Comparison of ENCODE assay signal across 8 mouse cellular contexts in genomic region chr11:58238840-58239791, GRCm38 (mm10). TPM values are rescaled to one million over a fixed set of nuclear protein-coding genes. Genes with fewer than 3 reads are reported as not detected.
DNase-seq lines count a peak whose midpoint lies in the region; ATAC-seq lines count a peak whose summit lies in the region.

No protein-coding gene starts in this region.

- peak overlapping the region; percentile 40 for H3K4me3 ChIP-seq in embryonic facial prominence, embryonic 14.5 days (ENCODE audit: low read depth, low read length)
- H3K4me3 ChIP-seq in megakaryocyte, embryonic 14.5 days (replicated peaks), result peak overlapping the region; percentile 86
- peak overlapping the region; percentile 44 for H3K4me3 ChIP-seq in stomach, embryonic 15.5 days (replicated peaks)

- H3K36me3 ChIP-seq in embryonic facial prominence, embryonic 14.5 days (ENCODE audit: control insufficient read depth, insufficient read depth, low read length), result no peaks in the 10 kb centered on the region
- no peaks in the 10 kb centered on the region for H3K36me3 ChIP-seq in megakaryocyte, embryonic 14.5 days (replicated peaks; ENCODE audit: low read length)
- no peaks in the 10 kb centered on the region for H3K36me3 ChIP-seq in stomach, embryonic 15.5 days

- peak; percentile 40 to 41 for DNase-seq in spleen, adult 18-20 months
- no peak for DNase-seq in spleen, adult 12 weeks (ENCODE audit: low spot score)
- peak; percentile 86 for DNase-seq in embryonic facial prominence, embryonic 14.5 days (ENCODE audit: low spot score)
- peak; percentile 19 to 40 for DNase-seq in heart, postnatal 10 days
- DNase-seq in kidney, postnatal 36 days, result peak; percentile 76 to 79
- DNase-seq in frontal cortex, postnatal 36 days (ENCODE audit: low spot score in 2 of 2), result no peak

- no peaks in the 10 kb centered on the region for H3K9me3 ChIP-seq in embryonic facial prominence, embryonic 14.5 days (ENCODE audit: control insufficient read depth, low read length)
- H3K9me3 ChIP-seq in megakaryocyte, embryonic 14.5 days, result no peaks in the 10 kb centered on the region
- no peaks in the 10 kb centered on the region for H3K9me3 ChIP-seq in stomach, embryonic 15.5 days

- H3K4me1 ChIP-seq in embryonic facial prominence, embryonic 14.5 days (ENCODE audit: control insufficient read depth, insufficient read depth, low read length), result 0 out of 2 replicates have a peak, but pooled peaks cover 5% of the 10 kb centered on the region
- H3K4me1 ChIP-seq in megakaryocyte, embryonic 14.5 days, result peaks cover 14% of the 10 kb centered on the region
- peaks cover 7% of the 10 kb centered on the region; the same call in 1 of the 2 replicates for H3K4me1 ChIP-seq in stomach, embryonic 15.5 days

- H3K4me2 ChIP-seq in embryonic facial prominence, embryonic 14.5 days (ENCODE audit: low read depth, low read length), result peak overlapping the region; percentile 70
- peak overlapping the region; percentile 88 for H3K4me2 ChIP-seq in stomach, embryonic 15.5 days

- peak; percentile 94 for ATAC-seq in embryonic facial prominence, embryonic 14.5 days (ENCODE audit: low read depth)
- peak; percentile 87 for ATAC-seq in stomach, embryonic 15.5 days (ENCODE audit: insufficient read depth, low FRiP score, low read depth)

- no peaks in the 10 kb centered on the region for H3K27me3 ChIP-seq in embryonic facial prominence, embryonic 14.5 days (replicated peaks; ENCODE audit: control insufficient read depth, insufficient read depth, low read length)
- H3K27me3 ChIP-seq in megakaryocyte, embryonic 14.5 days (replicated peaks), result peaks cover 21% of the 10 kb centered on the region
- no peaks in the 10 kb centered on the region for H3K27me3 ChIP-seq in stomach, embryonic 15.5 days (replicated peaks)

- WGBS in embryonic facial prominence, embryonic 14.5 days, result 3% methylated on average over 33 of the region's 37 CpGs
- WGBS in stomach, embryonic 15.5 days, result 3% methylated on average over 37 of the region's 37 CpGs

- peak overlapping the region; percentile 43 for H3K9ac ChIP-seq in embryonic facial prominence, embryonic 14.5 days (ENCODE audit: low read depth, low read length)
- no peak overlapping the region for H3K9ac ChIP-seq in stomach, embryonic 15.5 days

- no peak overlapping the region for H3K27ac ChIP-seq in embryonic facial prominence, embryonic 14.5 days (replicated peaks; ENCODE audit: low read depth, low read length)
- H3K27ac ChIP-seq in stomach, embryonic 15.5 days, result no peak overlapping the region

- intact Hi-C loops in heart, postnatal 10 days (cut with DNase I), result loop anchor here (5.0 kb wide), 1 partner anchor 348 kb away; no protein-coding TSS in a partner anchor

RNA-seq across cellular contexts. Expression of gene 4930438A08Rik, which starts 35.5 kb away (rescaled TPM):
- 0.22 and 0.45 TPM in 2 replicates for polyA plus RNA-seq in embryonic facial prominence, embryonic 14.5 days (2014; fragmentation: Nextera tagmentation; extraction: Ambion mirVana)
- not detected for total RNA-seq in heart, postnatal 10 days (2021)
- polyA plus RNA-seq in megakaryocyte, embryonic 14.5 days (2012; ENCODE audit: insufficient read depth, low replicate concordance), result 0.19 TPM in 1 of 2 replicates, not detected in the other
- 0.19 and 0.40 TPM in 2 replicates for polyA plus RNA-seq in stomach, embryonic 15.5 days (2015; fragmentation: Nextera tagmentation; extraction: Ambion mirVana)

RNA-seq across cellular contexts. Expression of gene Irgm2, which starts 39.7 kb away (rescaled TPM):
- 4.4 and 5.7 TPM in 2 replicates for polyA plus RNA-seq in embryonic facial prominence, embryonic 14.5 days (2014; fragmentation: Nextera tagmentation; extraction: Ambion mirVana)
- 1 to 10 TPM; 5.1 to 7.4 TPM for total RNA-seq in heart, postnatal 10 days (2021)
- polyA plus RNA-seq in megakaryocyte, embryonic 14.5 days (2012; ENCODE audit: insufficient read depth, low replicate concordance), result 0.48 and 2.1 TPM in 2 replicates
- 3.0 and 3.8 TPM in 2 replicates for polyA plus RNA-seq in stomach, embryonic 15.5 days (2015; fragmentation: Nextera tagmentation; extraction: Ambion mirVana)

RNA-seq across cellular contexts. Expression of gene Igtp, which starts 39.8 kb away (rescaled TPM):
- 10.5 and 16.7 TPM in 2 replicates for polyA plus RNA-seq in embryonic facial prominence, embryonic 14.5 days (2014; fragmentation: Nextera tagmentation; extraction: Ambion mirVana)
- total RNA-seq in heart, postnatal 10 days (2021), result 1 to 10 TPM; 3.1 to 5.1 TPM
- 15.1 and 23.5 TPM in 2 replicates for polyA plus RNA-seq in megakaryocyte, embryonic 14.5 days (2012; ENCODE audit: insufficient read depth, low replicate concordance)
- polyA plus RNA-seq in stomach, embryonic 15.5 days (2015; fragmentation: Nextera tagmentation; extraction: Ambion mirVana), result 4.3 and 4.9 TPM in 2 replicates

Comparison
In these comparisons a context has a peak if more than half of its experiments do, and no peak if none do; other contexts are left out.
1. DNase-seq: peak in spleen, adult 18-20 months (2 of 2), embryonic facial prominence, embryonic 14.5 days (single experiment), heart, postnatal 10 days (2 of 2) and kidney, postnatal 36 days (2 of 2); none in spleen, adult 12 weeks (single experiment) and frontal cortex, postnatal 36 days (0 of 2).
2. Peak in every context shown above with its lines, with median percentiles within 50 percentile points of each other: H3K4me3 ChIP-seq.